Mouse (Mus musculus) frontal cortex, postnatal 36 days (tissue): ENCODE results near the gene Mta1.

Source experiments
- DNase-seq, 2 experiments: peaks; one replicate each; pipeline ENCODE4 v3.0.0; 2022; ENCODE audit warnings: low spot score in 2 of 2

The Mta1 gene

DNA sequence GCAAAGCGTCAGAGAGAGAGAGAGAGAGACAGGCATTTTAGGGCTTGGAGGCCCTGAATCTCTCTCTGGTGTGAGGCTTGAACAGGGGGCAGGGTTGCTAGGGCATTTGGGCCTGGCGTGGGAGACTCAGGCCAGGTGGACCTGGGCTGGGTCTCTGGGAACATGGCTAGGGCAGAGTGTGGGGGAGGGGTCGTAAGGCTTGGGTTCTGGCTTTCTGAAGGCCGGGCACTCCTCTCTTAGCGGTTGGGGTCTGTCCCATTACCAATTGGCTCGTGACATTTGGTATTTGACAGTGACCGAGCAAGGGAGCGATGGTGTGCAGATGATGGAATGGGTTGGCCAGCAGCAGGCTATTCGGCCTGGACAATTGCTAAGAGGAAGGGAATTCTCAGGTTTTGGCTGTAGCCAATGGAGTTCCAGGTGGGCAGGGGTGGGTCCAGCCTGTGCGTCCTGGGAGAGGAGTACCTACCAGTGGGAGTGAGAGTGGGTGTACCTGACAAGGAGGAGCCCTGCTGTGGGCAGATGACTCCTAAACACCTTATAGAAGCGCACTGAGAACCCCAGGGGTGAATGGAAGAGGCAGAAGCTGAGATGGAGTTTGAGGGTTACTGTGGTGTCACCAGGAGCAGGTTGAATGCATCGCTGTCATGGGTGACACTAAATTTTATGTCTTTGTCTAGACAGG, 88.4 kb downstream of the Mta1 start:
- no peak for DNase-seq
